Mouse (Mus musculus) cortical plate, adult 2 months (tissue): ENCODE measurements around the gene Fbxw8. TPM values are rescaled to one million over a fixed set of nuclear protein-coding genes. Genes with fewer than 3 reads are reported as not detected.

Experiments used
- H3K27ac ChIP-seq: fragments of 200-500 bp; 2 replicates; pipeline ENCODE4 v1.5.1; 2012; ENCODE audit warnings: low read length, control low read depth, inconsistent platforms; ENCODE audit not compliant: insufficient read depth
- H3K4me1 ChIP-seq: fragments of 200-500 bp; 2 replicates; pipeline ENCODE4 v1.6.1; 2011; ENCODE audit warnings: low read length; ENCODE audit not compliant: control insufficient read depth, insufficient read depth
- H3K4me3 ChIP-seq: fragments of 200-500 bp; 2 replicates; pipeline ENCODE4 v1.5.1; 2011; ENCODE audit warnings: mild to moderate bottlenecking, low read length, control low read depth; ENCODE audit not compliant: insufficient read depth
- CTCF ChIP-seq: fragments of 200-500 bp; IDR thresholded peaks from 2 replicates; pipeline ENCODE4 v1.5.1; 2011; ENCODE audit warnings: mild to moderate bottlenecking, control low read depth, low read length; ENCODE audit not compliant: insufficient read depth; ENCODE audit errors: extremely low read depth
- POLR2A ChIP-seq: fragments of 200-500 bp; IDR thresholded peaks from 2 replicates; pipeline ENCODE4 v1.6.1; 2011; ENCODE audit warnings: mild to moderate bottlenecking, low read length, control low read depth; ENCODE audit not compliant: insufficient read depth; ENCODE audit errors: extremely low read depth
- polyA plus RNA-seq: library from polyadenylated mRNA; depleted of rRNA; stranded (reverse); fragments of >200 nt; gene quantifications from 2 replicates; pipeline ENCODE4 v1.2.3, GENCODE M21; 2012

The Fbxw8 gene
- polyA plus RNA-seq, 1 experiment: 31.8 TPM

DNA sequence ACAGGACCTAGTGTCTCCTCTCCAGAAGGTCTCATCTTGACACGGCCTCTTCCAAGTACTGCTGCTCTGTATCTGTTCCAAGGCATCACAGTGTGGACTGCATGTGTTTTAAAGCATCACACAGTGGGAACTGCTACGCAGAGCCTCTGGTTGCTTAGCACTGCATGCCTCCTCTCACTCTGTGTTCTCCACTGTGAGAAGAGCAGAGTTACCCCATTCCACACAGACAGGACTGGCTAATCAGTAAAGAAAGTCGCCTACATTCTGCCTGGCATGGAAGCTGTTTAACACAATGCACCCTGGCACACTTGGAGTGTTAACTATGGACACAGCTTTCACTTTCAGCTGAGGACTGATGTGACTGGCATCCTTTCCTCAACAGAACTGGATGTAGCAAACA, 58.9 kb downstream of the Fbxw8 start:
- Histone ChIP-seq H3K27ac (no peak overlapping the region), H3K4me1 (peaks cover 12% of the 10 kb centered on the region), H3K4me3 (no peak overlapping the region)
- TF ChIP-seq POLR2A: no peak
- no peak for TF ChIP-seq CTCF

DNA sequence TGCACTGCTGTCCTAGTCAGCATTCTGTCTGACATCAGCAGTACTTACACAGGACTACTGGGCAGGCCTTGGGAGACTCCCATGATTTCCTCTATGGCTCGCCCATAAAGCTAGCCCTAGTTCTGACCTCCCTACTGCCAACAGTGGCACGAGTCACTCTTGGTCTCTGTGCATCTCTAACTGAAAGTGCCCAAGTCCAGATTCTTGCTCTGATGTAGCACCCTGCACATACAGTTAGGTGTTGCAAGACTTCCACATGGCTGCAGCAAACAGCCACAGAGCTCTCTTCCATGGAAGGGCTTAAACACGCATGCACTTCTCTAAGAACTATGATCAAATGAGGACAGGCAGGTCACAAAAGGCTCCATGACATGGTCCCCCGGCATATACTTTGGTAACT, 59.4 kb downstream of the Fbxw8 start:
- no peak overlapping the region for H3K4me3 ChIP-seq
- peaks cover 12% of the 10 kb centered on the region for H3K4me1 ChIP-seq
- no peak overlapping the region; the same call in 1 of the 2 replicates for H3K27ac ChIP-seq
- TF ChIP-seq POLR2A (no peak), CTCF (no peak)

DNA sequence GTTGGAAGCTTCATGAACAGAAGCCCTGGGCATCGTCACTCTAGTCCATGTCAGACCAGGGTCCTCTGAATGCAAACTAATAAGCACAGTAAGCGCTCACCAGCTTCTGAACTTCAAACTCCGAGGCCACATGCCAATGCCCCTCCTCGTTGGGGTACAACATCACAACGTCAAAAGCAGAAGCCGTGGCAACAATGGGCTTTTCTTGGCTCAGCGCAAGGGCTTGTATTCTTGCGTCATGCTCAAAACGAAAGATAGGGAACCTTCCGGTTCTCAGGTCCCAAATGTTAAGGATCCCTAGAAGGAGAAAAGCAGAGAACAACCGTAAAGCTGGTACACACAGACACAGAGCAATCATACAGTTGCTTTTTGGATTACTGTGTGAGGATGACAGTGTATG, 59.8 kb downstream of the Fbxw8 start:
- H3K4me1 ChIP-seq: peaks cover 12% of the 10 kb centered on the region
- H3K27ac ChIP-seq: no peak overlapping the region
- H3K4me3 ChIP-seq: no peak overlapping the region
- no peak for TF ChIP-seq POLR2A
- no peak for TF ChIP-seq CTCF

DNA sequence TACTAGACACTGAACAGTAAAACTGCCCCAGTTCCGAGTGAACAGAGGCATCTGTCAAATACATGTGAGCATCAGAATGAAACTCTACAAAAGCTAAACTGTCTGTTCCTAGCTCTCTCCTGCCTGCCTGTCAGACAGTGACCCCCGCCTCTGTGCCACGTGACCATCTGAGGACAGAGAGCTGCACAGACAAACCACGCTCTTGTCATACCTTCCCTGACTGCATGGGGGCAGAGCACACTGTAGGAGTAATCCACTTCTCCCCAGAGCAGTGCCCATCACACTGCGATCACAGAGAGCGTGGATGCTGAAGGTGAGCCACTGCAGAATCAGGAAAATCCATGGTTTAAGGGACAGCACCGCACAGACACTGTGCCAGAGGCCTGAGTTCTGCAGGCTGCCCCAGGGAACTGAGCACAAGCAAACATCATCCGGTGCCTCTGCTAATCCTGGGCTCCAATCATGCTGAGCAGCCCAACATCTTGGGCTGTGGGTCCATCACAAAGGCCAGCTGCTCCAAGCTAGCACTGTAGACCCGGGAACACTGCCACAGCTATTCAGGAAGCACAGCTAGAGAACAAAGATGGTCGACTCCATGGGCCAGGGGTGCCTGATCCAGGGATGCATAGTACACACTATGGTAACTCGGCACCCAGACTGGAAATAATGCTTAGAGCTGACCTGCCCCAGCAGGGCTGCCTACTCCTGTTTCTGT, 61.8 kb downstream of the Fbxw8 start:
- H3K27ac ChIP-seq: no peak overlapping the region
- H3K4me1 ChIP-seq: peaks cover 10% of the 10 kb centered on the region
- no peak overlapping the region for H3K4me3 ChIP-seq
- TF ChIP-seq POLR2A (no peak), CTCF (peak; percentile 60)

DNA sequence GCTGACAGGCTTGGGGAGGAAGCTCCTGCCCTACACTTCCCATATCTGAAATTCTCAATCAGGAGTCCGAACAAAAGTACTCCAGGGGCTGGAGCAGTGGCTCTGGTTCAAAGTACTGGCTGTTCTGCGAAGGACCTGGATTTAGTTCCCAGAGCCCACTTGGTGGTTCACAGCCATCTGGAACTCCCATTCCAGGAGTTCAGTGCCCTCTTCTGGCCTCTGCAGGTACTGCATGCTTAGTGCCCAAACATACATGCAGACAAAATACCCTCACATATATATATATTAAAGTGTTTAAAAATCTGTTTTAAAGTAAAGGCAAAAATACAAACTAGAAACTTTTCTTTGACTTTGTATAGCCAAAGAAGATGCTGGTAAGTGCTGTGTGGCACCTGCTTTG, 64.4 kb downstream of the Fbxw8 start:
- Histone ChIP-seq H3K4me3 (no peak overlapping the region), H3K27ac (no peak overlapping the region), H3K4me1 (peaks cover 2% of the 10 kb centered on the region; the same call in 1 of the 2 replicates)
- TF ChIP-seq POLR2A (no peak), CTCF (0 out of 2 replicates have a peak, but pooled peaks have one; percentile 19)

DNA sequence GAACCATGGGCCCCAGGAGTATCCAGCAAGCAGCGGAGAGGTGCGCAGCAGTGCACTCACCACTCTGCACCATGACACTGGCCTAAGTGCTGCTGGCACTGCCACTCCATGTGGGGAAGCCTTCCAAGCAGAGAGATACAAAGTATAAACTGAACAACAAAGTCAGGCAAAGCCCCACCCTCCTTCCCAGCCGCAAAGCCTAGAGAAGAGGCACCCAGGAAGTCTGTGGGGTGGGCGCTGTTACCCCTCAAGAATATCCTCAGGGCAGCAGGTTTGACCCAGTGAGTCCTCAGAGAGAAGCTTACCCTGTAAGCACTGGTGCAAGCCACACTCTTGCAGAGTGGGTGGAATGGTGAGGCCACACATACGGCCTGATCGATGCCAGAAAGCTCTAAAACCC, 65.2 kb downstream of the Fbxw8 start:
- no peak for TF ChIP-seq POLR2A
- TF ChIP-seq CTCF: no peak
- Histone ChIP-seq H3K27ac (no peak overlapping the region), H3K4me3 (no peak overlapping the region), H3K4me1 (peaks cover 1% of the 10 kb centered on the region; the same call in 1 of the 2 replicates)

DNA sequence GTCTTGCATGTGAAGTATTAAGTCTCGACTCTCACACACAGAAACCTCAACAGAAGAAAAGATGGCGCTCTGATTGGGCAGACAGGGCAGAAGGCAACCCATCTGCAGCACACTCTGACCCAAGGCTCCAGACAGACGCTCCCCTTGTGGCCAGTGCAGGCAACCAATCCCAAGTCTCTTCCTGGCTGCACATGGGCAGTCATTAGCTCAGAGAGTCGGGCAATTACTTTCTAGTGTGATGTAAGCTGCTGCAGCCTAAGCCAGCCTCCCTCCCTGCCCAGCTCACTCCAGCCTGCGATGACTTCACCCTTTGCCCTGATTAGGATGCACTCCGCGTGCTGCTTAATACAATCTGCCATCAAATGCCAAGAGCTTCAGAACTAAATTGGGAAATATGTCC, 66.2 kb downstream of the Fbxw8 start:
- H3K27ac ChIP-seq: no peak overlapping the region
- H3K4me1 ChIP-seq: peaks cover 5% of the 10 kb centered on the region
- no peak overlapping the region for H3K4me3 ChIP-seq
- no peak for TF ChIP-seq POLR2A
- no peak for TF ChIP-seq CTCF

DNA sequence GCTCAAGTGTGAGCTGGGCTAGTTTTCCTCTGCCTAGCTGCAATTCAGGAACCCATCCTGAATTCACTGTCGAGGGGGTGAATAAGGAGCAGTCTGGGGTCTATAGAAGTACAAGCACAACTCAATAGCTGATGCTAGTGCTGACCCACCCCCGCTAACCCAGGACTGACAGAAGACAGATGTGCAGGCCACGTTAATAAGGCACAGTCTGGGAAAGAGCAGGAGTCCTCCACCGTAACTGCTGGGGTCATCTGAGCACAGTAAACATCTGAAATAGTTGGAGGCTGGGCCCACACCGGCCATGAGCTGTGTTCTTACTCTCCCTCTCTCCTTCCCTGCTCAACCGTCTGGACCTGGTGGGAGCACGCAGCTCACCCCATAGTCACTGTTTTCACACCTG, 68.3 kb downstream of the Fbxw8 start:
- no peak for TF ChIP-seq POLR2A
- Histone ChIP-seq H3K4me3 (no peak overlapping the region), H3K4me1 (peaks cover 16% of the 10 kb centered on the region), H3K27ac (no peak overlapping the region)

DNA sequence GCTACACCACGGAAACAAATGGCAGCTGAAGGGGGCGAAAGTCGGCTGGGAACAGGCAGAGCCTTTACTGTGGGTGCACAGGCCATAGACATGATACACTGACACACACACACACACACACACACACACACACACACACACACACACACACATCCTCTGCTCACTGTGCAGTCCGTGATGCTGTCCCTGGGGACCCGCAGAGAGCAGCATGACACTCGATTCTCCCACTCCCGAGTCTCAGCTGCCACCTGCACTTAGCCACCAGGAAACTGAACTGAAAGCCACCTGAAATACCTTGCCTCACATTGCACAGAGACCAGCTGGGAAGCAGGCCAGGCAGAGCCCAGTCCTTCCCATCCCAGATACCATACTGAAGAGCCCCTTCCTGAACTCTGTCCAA, 70.0 kb downstream of the Fbxw8 start:
- Histone ChIP-seq H3K4me1 (peaks cover 18% of the 10 kb centered on the region), H3K27ac (no peak overlapping the region), H3K4me3 (no peak overlapping the region)
- TF ChIP-seq POLR2A (no peak), CTCF (no peak)

DNA sequence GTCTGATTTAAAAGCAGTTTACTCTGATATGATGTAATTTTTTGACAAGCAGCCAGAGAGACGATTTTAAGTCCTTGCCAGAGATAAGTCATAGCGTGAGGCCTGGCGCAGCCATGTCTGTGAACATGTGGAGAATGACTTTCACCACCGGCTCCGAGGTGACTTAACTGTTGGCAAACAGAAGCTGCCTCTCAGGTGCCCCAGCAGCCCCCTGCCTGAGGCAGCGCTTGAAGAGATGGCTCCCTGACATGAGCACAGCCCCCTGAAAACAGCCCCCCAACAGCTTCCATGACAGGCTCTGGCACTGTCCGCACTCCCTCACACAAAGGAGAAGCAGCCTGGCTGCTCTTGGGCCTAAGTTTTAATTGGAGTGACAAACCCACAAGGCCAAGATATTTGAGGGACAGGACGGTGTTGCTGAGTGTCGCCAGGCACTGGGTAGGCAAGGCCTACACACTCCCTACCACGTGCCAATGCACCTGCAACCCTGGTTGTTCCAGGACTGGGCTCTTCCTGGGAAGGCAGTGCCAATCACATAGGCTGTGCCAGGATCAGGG, 71.0 kb downstream of the Fbxw8 start:
- Histone ChIP-seq H3K27ac (no peak overlapping the region), H3K4me3 (no peak overlapping the region), H3K4me1 (peaks cover 22% of the 10 kb centered on the region)
- TF ChIP-seq POLR2A (no peak), CTCF (no peak)
